Mouse (Mus musculus): Measurements from ENCODE around the gene Gpalpp1. TPM values are rescaled to one million over a fixed set of nuclear protein-coding genes. Genes with fewer than 3 reads are reported as not detected.

Gene Gpalpp1
- total RNA-seq (2021) = 10 to 100 TPM; 10.3 to 11.5 TPM
- long read RNA-seq, experiment 1, full-length matches to known transcripts = 1 of 2 reads
- long read RNA-seq, experiment 1, partial matches to known transcripts = 0 of 2 reads
- long read RNA-seq, experiment 1, other reads (novel, unspliced or antisense) = 1 of 2 reads
- long read RNA-seq, experiment 2, full-length matches to known transcripts = 1 of 2 reads
- long read RNA-seq, experiment 2, partial matches to known transcripts = 1 of 2 reads
- long read RNA-seq, experiment 2, other reads (novel, unspliced or antisense) = 0 of 2 reads

DNA sequence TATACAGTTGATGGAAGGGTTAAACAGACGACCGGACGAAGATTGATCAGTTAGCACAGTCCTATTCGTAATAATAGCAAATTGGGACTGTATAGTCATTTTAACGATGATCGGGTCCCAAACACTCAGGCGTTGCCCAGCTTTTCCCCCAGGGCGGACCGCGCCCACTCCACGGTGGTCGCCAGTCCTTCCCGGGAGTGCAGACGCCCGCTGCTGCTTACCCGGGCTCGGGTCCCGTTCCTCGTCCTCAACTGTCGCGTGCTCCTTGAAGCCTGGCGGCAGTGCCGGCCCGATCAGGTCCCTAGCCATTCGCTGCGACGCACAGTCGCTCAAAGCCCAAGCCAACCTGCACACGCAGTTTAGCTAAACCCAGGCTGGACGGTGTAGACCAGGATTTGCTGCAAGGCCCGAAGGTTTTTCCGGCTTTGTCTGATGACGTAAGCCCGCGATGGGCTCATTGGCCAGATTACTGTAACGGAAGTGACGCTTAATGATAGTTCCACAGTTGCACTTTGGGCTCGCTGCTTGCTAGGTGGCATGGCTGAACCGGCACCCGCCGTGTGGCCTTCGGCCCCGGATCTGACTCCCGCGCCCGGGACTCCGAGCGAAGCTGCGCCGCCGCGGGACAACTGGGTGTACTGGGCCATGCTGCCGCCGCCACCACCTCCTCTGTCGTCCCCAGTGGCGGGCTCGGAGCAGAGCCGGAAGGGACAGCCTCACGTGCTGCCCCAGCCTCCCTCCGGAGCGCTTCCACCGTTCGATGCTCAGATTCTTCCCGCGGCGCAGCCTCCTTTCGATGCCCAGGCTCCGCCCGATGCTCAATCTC is at the start of gene Gpalpp1, which contains the start of gene Nufip1:
Gene Gpalpp1, minus strand, starts transcription at position 365 of the 826 bp plus-strand sequence.
Gene Nufip1, plus strand, starts transcription at position 496 of the 826 bp plus-strand sequence.
- peak; percentile 93 to 94 for DNase-seq

DNA sequence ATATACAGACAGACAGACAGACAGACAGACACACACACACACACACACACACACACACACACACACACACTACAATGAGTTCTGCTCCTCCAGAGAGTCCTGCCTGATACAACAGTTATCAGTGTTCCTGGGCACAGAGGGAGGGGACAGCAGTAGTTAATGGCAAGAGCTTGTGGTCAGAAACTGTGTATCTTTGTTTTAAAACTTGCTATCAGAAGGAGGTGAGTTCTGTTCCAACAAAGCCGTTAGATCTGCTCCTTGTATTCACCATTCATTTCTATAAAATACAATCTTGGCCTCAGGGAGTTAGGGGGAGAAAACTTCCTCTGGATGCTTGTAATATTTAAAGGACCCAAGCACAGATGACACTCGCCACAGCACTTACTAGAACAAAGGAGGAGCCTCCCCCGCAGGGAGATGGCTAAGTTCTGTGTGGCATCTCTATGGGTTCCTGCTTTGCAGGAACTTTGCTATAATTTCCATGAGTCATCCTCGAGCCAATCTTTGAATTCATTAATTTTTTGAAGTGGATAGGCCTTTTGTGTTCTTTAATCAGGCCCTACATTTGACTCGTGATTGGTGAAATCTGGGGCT is 47.7 kb upstream of the Gpalpp1 start:
- DNase-seq = no peak

DNA sequence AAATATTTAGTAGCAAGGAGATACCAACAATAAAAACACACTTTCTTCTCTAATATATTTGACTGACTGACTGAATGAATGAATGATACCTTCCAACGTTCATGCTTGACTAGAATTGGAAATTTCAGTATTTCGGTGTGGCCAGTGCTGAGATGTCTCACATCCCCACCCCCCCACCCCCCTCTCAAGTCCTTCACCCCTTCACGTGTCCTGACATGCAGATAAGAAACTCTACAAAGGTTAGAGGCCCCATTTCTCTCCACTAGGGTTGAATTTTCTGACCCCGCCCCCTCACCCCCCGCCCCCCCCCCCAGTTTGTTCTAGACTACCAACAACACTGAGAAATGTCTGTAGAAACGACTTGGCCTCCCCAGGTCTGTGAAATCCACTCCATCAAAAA is 43.3 kb upstream of the Gpalpp1 start:
- DNase-seq = no peak

DNA sequence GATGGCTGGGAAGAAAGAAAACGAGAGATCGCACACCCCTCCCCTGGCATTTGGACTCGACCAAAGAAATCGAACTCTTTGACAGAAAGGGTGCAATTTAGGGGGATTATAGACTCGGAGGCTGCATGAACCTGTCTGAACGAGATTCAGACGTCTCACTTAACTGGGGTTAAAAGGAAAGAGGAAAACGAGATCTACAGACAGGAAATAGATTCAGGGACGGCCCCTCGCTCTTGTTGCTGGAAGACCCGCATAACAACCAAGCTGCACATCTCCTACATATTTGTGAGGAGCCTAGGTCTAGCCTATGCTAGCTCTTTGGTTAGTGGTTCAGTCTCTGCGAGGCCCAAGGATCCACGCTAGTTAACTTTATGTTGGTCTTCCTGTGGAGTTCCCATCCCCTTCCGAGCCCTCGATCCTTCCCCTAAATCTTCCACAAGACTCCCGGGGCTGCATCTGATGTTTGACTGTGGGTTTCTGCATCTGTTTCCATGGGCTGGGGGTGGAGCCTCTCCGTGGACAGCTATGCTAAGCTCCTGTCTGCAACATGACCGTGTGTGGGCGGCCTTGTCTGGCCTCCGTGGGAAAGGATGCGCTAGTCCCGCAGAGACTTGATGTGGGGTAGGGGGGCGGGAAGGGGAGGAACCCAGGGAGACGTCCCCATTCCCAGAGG is 42.6 kb upstream of the Gpalpp1 start:
- peak; percentile 33 to 44 for DNase-seq

DNA sequence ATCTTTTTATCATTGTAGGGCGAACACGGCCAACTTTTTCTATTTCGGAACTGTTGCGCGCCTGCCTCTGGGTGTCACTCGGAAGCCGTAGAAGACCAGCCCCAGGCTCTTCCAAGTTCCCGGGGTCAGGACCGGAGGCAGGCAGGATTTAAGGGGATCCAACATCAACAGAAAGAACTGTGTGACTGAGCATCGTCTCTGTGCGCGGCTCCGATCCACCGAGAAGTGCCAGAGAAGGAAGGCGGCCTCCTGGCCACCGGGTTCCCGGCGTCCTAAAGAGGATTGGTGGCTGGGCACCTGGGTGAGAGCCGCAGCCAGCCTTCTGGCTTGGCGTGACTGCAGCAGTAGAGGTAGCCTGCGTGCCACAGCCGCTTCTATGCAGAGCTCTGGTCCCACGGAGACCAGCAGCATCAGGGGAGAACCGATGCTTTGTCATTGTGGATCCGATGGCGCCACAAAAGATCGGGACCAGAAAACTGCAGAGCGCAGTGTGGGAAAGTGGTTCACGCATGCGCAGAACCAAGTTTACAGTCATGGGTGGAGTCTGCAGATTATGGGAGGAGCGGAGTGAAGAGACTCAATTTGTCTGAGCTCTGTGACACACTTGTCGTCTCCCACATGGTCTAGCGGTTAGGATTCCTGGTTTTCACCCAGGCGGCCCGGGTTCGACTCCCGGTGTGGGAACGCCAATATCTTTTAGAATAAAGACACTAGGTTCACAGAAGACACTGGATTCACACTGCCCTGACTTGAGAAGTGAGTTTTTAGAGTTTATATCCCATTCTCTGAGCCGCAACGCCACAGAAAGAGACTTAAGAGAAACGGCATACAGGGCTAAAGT is 41.8 kb upstream of the Gpalpp1 start:
- DNase-seq = peak; percentile 95 to 99

DNA sequence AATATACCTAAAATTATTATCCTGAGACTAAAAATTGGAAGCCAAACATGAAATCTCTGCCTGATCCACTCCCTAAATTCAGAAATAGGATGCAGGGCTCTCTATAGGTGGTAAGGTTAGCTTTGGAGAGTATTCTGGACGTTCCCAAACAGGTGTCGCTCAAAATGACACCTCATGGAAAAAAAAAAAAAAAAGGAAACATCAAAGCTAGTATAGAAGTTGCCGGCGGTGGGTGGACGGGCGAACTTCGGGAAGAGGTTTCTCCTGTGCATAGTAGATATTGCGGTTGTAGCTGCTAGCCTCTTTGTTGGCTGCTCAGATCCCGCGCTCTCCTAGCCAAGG is 41.2 kb upstream of the Gpalpp1 start:
- DNase-seq = no peak

DNA sequence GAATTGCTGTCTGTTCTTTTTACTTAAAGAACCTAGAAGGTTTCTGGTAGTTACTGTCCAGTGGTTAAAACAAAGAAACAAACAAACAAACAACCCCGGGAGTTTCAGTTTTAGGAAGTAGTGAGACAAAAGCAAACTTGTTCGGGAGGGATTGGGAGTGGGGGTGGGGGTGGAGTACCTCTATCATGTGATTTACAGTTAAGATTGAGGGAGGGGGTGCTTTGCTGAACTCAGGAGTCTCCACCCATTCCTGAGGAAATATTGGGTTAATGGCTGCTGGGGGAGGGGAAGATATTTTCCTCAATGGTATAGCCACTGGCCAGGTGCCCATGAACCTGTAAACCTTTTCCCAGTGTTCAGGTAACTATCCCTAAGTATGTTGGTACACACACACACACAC is 40.5 kb upstream of the Gpalpp1 start:
- no peak for DNase-seq

DNA sequence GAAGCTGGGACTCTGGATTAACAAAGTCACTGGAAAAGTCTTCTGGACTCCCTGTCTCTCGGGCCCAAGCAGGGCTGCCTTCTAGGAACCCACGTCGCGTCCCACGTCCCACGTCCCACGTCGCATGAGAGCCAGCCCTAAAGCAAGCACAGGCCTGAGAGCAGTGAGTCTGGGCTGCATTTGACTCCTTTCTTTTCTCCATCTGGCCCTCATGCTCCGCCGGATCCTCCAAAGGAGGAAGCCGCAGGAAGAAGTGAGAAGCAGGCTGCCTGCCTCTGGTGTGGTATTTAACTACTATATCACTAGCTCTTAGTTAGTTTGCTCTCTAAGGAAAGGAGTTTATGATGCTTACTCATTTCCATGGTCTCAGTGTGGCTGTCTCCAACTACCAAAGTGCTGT is 39.9 kb upstream of the Gpalpp1 start:
- no peak for DNase-seq

DNA sequence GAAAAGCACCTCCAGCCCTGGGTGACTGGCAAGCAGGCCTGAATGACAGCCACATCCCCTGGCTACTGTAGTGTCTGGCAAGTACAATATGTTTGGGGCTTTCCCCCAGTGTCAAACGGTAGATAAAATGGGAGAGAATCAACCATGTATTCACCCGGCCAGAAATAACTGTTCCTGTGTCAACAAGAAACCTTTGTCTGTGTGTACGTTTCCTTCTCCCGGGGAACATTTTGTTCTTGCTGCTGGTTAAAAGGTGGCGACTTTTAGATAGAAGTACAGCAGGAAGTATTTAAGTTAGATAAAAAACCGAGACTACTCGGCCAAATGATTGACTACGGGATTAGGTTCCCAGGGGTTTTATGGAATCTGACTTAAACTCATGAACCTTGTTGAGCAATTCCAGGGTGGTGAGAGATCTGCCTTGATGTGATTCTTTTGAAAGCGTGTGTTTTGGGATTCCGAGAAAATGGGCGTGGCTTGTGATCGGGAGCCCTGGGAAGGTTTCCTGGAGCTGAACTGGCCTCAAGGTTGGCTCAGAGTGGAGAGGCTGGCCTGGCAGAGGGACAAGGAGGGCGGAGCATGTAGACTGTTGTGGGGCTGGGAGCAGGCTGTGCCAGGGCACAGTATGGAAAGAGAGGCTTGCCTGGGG is 39.1 kb upstream of the Gpalpp1 start:
- peak; percentile 93 to 95 for DNase-seq

DNA sequence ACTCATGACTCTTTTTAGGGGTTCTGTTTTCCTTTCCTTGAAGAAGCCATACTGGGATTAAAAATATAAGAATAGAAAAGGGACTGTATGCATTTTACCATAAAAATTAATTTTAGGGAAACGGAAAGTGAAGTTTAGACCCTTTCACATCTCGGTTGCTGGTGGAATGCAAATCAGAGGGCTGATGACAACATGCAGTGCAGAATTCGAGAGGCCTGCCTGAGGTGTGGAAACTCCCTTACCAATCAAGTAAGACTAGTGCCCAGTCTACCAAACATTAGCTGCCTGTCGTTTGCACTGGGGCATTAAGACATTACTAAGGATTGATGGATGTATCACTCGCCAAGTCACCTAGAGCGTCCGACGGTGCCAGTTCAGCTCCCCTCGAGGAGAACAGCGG is 37.7 kb upstream of the Gpalpp1 start:
- DNase-seq = no peak

DNA sequence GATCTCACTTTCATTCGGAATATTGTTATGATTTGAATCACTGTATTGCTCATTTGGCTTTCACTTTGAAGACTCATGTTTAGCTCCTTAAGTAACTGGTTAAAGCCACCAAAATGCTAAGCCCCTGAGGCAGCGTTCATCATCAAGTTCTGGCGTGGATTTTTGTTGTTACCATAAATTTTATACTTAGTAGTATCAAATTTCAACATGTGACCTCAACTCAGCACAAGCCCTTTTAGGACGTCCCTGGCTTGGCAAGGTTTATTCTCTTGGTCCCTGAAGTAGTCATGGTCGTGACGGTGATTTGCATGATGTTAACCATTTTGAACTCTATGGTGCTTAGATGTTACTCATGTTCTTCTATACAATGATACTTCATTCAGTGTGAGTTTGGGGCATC is 36.5 kb upstream of the Gpalpp1 start:
- DNase-seq = no peak

DNA sequence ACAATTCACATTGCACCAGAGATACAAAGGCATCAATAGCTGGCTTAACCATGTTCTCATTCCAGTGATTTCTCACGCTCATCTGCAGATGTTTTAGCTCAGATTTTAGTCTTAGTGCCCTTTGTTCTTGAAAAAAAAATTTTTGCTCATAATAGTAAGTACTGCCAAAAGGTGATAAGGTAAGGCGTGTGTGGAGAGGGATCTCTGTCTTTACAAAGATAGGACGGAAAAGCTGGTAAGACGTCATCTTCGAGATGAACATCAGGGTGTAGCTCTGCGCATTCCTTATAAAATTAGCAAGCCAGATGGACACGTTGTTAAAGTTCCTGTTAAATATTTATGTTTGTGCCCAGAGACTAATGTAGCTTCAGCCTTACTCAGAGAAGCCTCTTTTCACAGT is 35.3 kb upstream of the Gpalpp1 start:
- no peak for DNase-seq

DNA sequence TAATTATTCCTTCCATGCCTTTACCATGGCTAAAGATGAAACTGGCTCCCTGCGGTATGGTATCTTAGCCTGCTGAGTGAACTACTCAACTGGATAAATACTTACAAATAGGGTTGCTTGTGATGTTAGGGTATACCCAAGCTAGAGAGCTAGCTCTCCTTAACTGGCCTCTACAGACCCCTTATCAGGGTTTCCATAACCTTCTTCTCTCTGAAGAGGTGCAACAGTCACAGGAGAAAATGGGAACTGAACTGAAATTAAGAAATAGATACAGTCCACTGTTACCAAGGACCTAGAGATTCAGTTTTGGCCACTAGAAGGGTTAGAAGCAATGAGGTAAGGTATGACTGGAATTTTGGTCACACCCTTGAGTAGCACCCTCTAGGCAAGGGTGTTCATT is 34.7 kb upstream of the Gpalpp1 start:
- DNase-seq = no peak

DNA sequence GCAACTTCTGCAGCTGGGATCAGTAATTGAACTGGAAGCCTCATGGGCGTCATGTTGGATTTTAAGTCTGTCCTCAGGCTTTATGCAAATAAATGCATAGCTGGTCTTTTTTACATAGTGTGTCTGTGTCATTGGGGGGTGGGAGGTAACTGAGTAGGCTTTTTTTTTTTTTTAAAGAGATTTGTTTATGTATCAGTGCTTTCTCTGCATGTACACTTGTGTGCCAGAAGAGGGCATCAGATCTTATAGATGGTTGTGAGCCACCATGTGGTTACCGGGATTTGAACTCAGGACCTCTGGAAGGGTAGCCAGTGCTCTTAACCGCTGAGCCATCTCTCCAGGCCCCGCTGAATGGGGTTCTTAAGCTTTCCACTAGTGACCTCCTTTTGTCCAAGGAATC is 24.4 kb upstream of the Gpalpp1 start:
- no peak for DNase-seq

DNA sequence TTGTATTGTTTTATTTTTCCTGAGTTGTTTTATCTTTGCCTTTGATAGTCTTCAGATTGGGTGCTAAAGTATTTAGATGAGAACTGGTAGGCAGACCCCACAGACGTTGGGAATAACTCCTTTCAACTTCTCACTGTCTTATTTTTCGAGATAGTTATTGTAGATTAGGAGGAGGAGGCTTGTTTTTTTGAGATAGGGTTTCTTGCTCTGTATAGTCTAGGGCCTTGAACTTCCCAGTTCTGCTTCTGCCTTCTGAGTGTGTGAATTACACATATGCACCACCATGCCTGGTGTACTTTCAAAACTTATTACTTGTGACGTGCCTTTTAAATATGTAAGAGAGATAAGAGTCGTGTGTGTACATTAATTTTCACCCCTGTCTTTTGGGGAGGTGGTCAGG is 17.6 kb upstream of the Gpalpp1 start:
- no peak for DNase-seq

DNA sequence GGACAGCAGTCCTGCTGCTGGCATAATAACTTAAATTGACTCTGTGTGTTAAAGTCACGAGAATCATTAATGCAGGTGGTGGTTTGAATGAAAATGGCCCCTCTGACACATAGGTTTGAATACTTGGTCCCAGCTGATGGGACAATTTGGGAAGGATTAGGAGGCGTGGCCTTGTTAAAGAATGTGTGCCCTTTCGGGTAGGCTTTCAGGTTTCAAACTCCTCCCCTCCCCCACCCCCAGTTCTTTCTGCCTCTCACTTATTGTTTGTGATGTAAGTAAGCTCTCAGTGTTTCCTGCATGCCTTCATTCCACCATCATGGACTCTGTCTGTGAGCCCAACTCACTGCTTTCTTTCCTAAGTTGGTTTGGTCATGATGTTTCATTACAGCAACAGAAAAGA is 16.8 kb upstream of the Gpalpp1 start:
- DNase-seq = no peak

DNA sequence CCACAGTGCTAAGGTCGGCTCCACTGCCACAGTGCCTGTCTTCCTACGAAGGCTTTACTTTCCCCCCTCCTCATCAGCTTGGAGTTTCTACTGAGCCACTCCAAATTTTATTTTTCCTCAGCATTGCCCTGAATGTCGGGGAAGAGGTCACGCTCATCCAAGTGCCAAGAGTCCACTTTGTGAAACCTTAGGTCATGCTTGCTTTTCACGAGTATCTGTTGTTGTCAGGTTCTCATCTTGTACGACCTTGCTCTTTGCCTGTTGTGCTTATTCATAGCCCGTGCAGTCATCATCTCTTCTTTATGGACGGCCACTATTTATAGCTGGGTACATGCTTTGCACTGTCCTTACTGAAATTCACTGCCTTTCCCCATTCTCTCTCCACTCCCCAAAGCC is 12.1 kb upstream of the Gpalpp1 start:
- no peak for DNase-seq

DNA sequence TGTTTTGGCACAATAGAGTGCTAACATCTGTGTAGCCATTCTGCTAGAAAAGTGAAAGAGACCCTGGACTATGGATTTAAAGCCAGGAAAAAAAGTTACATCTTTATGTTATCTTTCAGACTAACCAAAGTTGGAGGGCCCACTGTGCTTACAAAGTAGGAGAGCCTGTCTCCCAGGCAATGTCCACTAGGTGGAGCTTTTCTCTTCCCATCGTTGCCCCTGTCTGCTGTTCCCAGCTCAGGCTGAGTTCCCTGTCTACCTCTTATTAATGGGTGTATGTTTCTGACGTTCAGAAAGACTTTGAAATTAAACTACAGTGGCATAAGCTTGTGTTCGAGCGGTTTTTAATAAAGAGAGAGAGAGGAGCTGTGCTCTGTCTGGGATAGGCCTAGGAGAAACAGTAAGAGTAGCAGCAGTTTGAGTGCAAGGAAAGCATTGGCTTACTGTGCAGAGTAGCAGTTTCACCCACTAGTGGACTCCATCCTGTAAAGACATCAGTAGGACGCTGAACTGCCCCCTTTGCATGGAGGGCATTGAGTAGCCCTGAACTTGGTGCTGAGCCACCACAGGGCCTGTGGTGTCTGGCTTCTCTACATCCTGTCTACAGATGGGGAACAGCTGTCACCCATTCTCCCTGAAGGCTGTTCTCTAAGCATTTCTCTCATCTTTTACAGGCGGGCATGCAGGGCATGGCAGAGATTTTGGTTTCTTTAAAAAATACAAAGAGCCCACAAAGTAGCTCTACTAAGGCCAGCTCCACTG is 11.5 kb upstream of the Gpalpp1 start:
- DNase-seq = peak; percentile 46 to 65

DNA sequence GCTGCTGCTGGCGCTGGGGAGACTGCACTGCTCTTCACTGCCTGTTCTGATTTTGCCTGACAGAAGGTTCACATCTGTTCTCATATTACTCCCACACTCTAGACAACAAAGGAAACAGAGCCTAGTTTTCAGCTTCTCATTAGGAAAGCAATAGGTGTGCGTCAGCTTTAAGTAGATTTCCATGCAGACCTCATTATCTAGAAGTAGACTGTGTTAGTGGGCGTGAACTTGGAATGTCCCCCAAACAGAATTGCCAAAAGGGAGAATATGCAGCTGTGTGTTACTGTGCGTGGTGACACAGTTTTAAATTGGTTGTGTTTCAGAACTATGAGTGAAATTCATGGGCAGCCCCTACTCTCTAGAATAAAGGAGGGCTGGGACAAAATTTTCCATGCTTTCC is 9.9 kb upstream of the Gpalpp1 start:
- DNase-seq = peak; percentile 21

DNA sequence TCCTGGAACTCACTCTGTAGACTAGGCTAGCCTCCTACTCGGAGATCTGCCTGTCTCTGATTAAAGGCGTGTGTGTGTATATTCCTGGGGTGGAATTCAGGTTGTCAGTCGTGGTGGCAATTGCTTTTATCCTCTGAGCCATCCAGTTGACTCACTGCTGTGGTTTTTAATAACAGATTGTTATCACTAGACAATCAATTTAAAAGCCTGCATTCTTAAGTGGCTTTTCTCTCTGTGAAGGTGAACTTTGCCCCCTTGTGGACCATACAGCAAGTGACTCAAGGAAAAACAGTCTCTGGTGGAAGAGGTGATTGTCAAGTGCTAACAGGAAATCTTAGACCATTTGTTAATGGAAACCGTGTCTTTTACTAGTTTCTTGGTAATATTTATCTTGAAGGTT is 8.4 kb upstream of the Gpalpp1 start:
- no peak for DNase-seq

DNA sequence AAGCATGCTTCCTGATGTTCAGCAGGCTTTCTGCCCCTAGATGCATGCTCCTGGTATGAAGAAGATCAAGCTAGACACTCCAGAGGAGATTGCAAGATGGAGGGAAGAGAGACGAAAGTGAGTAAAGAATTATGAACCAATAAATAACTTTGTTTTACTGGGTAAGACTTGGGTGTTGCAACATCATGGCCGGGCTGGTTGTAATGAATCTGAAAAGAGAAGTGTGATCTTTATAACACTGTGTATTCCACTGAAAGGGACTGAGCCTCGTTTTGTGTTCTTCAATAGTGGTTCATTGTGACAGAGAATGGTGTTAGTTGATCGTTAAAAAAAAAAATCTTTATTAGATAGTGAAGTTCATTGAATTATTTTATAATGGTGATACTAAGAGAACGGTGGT is 5.2 kb upstream of the Gpalpp1 start:
- no peak for DNase-seq
